Mouse (Mus musculus): ENCODE measurements around the gene Efcab6. TPM values are rescaled to one million over a fixed set of nuclear protein-coding genes. Genes with fewer than 3 reads are reported as not detected.

Gene Efcab6
- total and polyA plus RNA-seq, 2 experiments from 2014 or later = 0.52 to 1.6 TPM

GRCm38 (mm10) chr15:84096051-84096450 is 30.9 kb upstream of the Efcab6 start:
- H3K9me3 ChIP-seq (ENCODE audit: low read length) = no peaks in the 10 kb centered on the region
- peak; percentile 75 for ATAC-seq
- H3K4me2 ChIP-seq (ENCODE audit: low read depth, low read length) = no peak overlapping the region
- no peak overlapping the region for H3K4me3 ChIP-seq (ENCODE audit: low read length)
- peak; percentile 71 for DNase-seq (ENCODE audit: low spot score)
- no peak overlapping the region for H3K9ac ChIP-seq (replicated peaks; ENCODE audit: low read length)
- WGBS = 46% methylated on average over 8 of the region's 8 CpGs
- peak overlapping the region; percentile 56 for H3K27ac ChIP-seq
- peaks cover 5% of the 10 kb centered on the region; the same call in 1 of the 2 replicates for H3K4me1 ChIP-seq (ENCODE audit: insufficient read depth, low read length)
- no peak for TF ChIP-seq CTCF (IDR thresholded peaks at IDR 0.05; ENCODE audit: low read depth)
- H3K27me3 ChIP-seq (ENCODE audit: insufficient read depth, low read length) = no peaks in the 10 kb centered on the region
- no peaks in the 10 kb centered on the region for H3K36me3 ChIP-seq (ENCODE audit: insufficient read depth, low read length)

- Histone ChIP-seq H3K9me3 (ENCODE audit: low read length) (no peaks in the 10 kb centered on the region), H3K4me2 (ENCODE audit: low read depth, low read length) (no peak overlapping the region), H3K4me1 (ENCODE audit: insufficient read depth, low read length) (peaks cover 5% of the 10 kb centered on the region; the same call in 1 of the 2 replicates), H3K36me3 (ENCODE audit: insufficient read depth, low read length) (peaks cover 6% of the 10 kb centered on the region; the same call in 1 of the 2 replicates), H3K9ac (replicated peaks; ENCODE audit: low read length) (no peak overlapping the region), H3K4me3 (ENCODE audit: low read length) (no peak overlapping the region), H3K27me3 (ENCODE audit: insufficient read depth, low read length) (no peaks in the 10 kb centered on the region), H3K27ac (peak overlapping the region; percentile 56; the same call in 1 of the 2 replicates)
- 46% methylated on average over 7 of the region's 7 CpGs for WGBS
- DNase-seq (ENCODE audit: low spot score) = peak; percentile 60
- no peak for TF ChIP-seq CTCF (IDR thresholded peaks at IDR 0.05; ENCODE audit: low read depth)
- ATAC-seq = peak; percentile 38; the same call in 1 of the 2 replicates
Observed at GRCm38 (mm10) chr15:84094921-84095320, 29.7 kb upstream of the Efcab6 start.

GRCm38 (mm10) chr15:84086775-84087174 is 21.6 kb upstream of the Efcab6 start:
- ATAC-seq (no peak), DNase-seq (ENCODE audit: low spot score) (no peak)
- 35% methylated on average over 9 of the region's 9 CpGs for WGBS
- H3K4me1 ChIP-seq (ENCODE audit: insufficient read depth, low read length) = no peaks in the 10 kb centered on the region
- TF ChIP-seq CTCF (IDR thresholded peaks at IDR 0.05; ENCODE audit: low read depth) = no peak
- peaks cover 14% of the 10 kb centered on the region; the same call in 1 of the 2 replicates for H3K36me3 ChIP-seq (ENCODE audit: insufficient read depth, low read length)
- no peak overlapping the region for H3K9ac ChIP-seq (replicated peaks; ENCODE audit: low read length)
- no peak overlapping the region for H3K27ac ChIP-seq
- no peak overlapping the region for H3K4me3 ChIP-seq (ENCODE audit: low read length)
- no peak overlapping the region for H3K4me2 ChIP-seq (ENCODE audit: low read depth, low read length)
- H3K9me3 ChIP-seq (ENCODE audit: low read length) = no peaks in the 10 kb centered on the region
- no peaks in the 10 kb centered on the region for H3K27me3 ChIP-seq (ENCODE audit: insufficient read depth, low read length)

GRCm38 (mm10) chr15:84086364-84086763 is 21.2 kb upstream of the Efcab6 start:
- ATAC-seq = no peak

GRCm38 (mm10) chr15:84080069-84080468 is 14.9 kb upstream of the Efcab6 start:
- 76% methylated on average over 7 of the region's 7 CpGs for WGBS
- no peaks in the 10 kb centered on the region for H3K4me1 ChIP-seq (ENCODE audit: insufficient read depth, low read length)

More at GRCm38 (mm10) chr15:84086364-84086763, 21.2 kb upstream of the Efcab6 start:
- Histone ChIP-seq H3K27ac (no peak overlapping the region), H3K36me3 (ENCODE audit: insufficient read depth, low read length) (peaks cover 14% of the 10 kb centered on the region; the same call in 1 of the 2 replicates), H3K4me2 (ENCODE audit: low read depth, low read length) (no peak overlapping the region), H3K9me3 (ENCODE audit: low read length) (no peaks in the 10 kb centered on the region), H3K4me3 (ENCODE audit: low read length) (no peak overlapping the region), H3K9ac (replicated peaks; ENCODE audit: low read length) (no peak overlapping the region), H3K4me1 (ENCODE audit: insufficient read depth, low read length) (no peaks in the 10 kb centered on the region), H3K27me3 (ENCODE audit: insufficient read depth, low read length) (no peaks in the 10 kb centered on the region)
- 39% methylated on average over 12 of the region's 12 CpGs for WGBS
- no peak for DNase-seq (ENCODE audit: low spot score)
- TF ChIP-seq CTCF (IDR thresholded peaks at IDR 0.05; ENCODE audit: low read depth) = no peak

GRCm38 (mm10) chr15:84079519-84079918 is 14.3 kb upstream of the Efcab6 start:
- H3K36me3 ChIP-seq (ENCODE audit: insufficient read depth, low read length) = peaks cover 14% of the 10 kb centered on the region; the same call in 1 of the 2 replicates
- H3K27ac ChIP-seq = no peak overlapping the region
- H3K4me2 ChIP-seq (ENCODE audit: low read depth, low read length) = no peak overlapping the region
- no peak overlapping the region for H3K9ac ChIP-seq (replicated peaks; ENCODE audit: low read length)
- no peak for ATAC-seq
- TF ChIP-seq CTCF (IDR thresholded peaks at IDR 0.05; ENCODE audit: low read depth) = no peak
- no peak for DNase-seq (ENCODE audit: low spot score)
- no peak overlapping the region for H3K4me3 ChIP-seq (ENCODE audit: low read length)
- WGBS = 86% methylated on average over 2 of the region's 2 CpGs
- H3K27me3 ChIP-seq (ENCODE audit: insufficient read depth, low read length) = no peaks in the 10 kb centered on the region
- no peaks in the 10 kb centered on the region for H3K9me3 ChIP-seq (ENCODE audit: low read length)
- H3K4me1 ChIP-seq (ENCODE audit: insufficient read depth, low read length) = no peaks in the 10 kb centered on the region

More at GRCm38 (mm10) chr15:84080069-84080468, 14.9 kb upstream of the Efcab6 start:
- no peak for DNase-seq (ENCODE audit: low spot score)
- no peak overlapping the region for H3K27ac ChIP-seq
- H3K27me3 ChIP-seq (ENCODE audit: insufficient read depth, low read length) = no peaks in the 10 kb centered on the region
- no peak overlapping the region for H3K9ac ChIP-seq (replicated peaks; ENCODE audit: low read length)
- H3K4me3 ChIP-seq (ENCODE audit: low read length) = no peak overlapping the region
- H3K9me3 ChIP-seq (ENCODE audit: low read length) = no peaks in the 10 kb centered on the region
- no peak for ATAC-seq
- TF ChIP-seq CTCF (IDR thresholded peaks at IDR 0.05; ENCODE audit: low read depth) = no peak
- H3K36me3 ChIP-seq (ENCODE audit: insufficient read depth, low read length) = peaks cover 14% of the 10 kb centered on the region; the same call in 1 of the 2 replicates
- H3K4me2 ChIP-seq (ENCODE audit: low read depth, low read length) = no peak overlapping the region

GRCm38 (mm10) chr15:84078667-84079066 is 13.5 kb upstream of the Efcab6 start:
- Histone ChIP-seq H3K36me3 (ENCODE audit: insufficient read depth, low read length) (peaks cover 14% of the 10 kb centered on the region; the same call in 1 of the 2 replicates), H3K27ac (no peak overlapping the region), H3K9ac (replicated peaks; ENCODE audit: low read length) (no peak overlapping the region), H3K27me3 (ENCODE audit: insufficient read depth, low read length) (no peaks in the 10 kb centered on the region), H3K4me2 (ENCODE audit: low read depth, low read length) (no peak overlapping the region), H3K4me3 (ENCODE audit: low read length) (no peak overlapping the region), H3K4me1 (ENCODE audit: insufficient read depth, low read length) (no peaks in the 10 kb centered on the region), H3K9me3 (ENCODE audit: low read length) (no peaks in the 10 kb centered on the region)
- TF ChIP-seq CTCF (IDR thresholded peaks at IDR 0.05; ENCODE audit: low read depth) = no peak
- DNase-seq (ENCODE audit: low spot score) = no peak
- ATAC-seq = no peak
- 69% methylated on average over 13 of the region's 13 CpGs for WGBS
